Mouse (Mus musculus) bone marrow, adult 2 months (tissue): ENCODE measurements around the gene Lsp1.

Source experiments
- CTCF ChIP-seq: fragments of 200-500 bp; IDR thresholded peaks from 2 replicates; pipeline ENCODE4 v1.5.1; 2011; ENCODE audit warnings: low read length, control low read depth; ENCODE audit not compliant: control insufficient read depth, insufficient read depth
- POLR2A ChIP-seq: fragments of 200-500 bp; IDR thresholded peaks from 2 replicates; pipeline ENCODE4 v1.6.1; 2011; ENCODE audit warnings: low read depth, mild to moderate bottlenecking, control low read depth, low read length, borderline replicate concordance; ENCODE audit not compliant: control insufficient read depth

DNA sequence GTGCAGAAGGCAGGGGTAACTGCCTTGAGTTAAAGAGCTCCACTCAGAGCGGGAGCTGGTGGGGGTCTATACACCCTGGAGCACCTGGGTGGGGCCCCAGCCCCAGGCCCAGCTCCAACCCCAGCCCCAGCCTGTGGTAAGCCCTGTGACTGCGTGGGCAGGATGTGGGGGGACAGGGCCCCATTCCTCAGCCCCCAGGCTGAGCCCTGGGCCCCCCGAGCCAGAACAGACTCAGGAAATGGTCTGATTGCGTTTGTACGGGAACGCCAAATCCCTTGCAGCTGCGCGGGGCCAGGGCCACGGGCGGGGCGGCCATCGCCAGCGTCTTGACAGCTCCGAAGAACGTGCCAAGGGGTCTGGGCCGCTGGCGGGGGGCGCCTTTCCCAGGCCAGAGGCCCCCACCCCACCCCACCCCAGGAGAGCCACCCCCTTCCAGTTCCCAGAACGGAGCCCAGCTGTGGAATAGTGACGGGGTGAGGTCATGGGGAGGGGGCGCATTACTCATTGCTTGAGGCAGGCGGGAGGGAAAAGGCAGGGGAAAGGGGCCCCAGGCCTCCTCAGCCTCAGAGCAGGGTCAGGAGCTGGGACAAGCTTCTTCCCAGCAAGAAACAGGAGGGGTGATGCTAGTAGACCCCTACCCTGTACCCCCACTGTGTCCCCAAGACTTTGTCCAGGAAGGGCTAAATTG, 21.1 kb downstream of the Lsp1 start:
- TF ChIP-seq POLR2A, result no peak
- no peak for TF ChIP-seq CTCF
